Mouse (Mus musculus): Measurements from ENCODE around the gene 1700028J19Rik. TPM values are rescaled to one million over a fixed set of nuclear protein-coding genes. Genes with fewer than 3 reads are reported as not detected.

Gene 1700028J19Rik
- polyA plus RNA-seq (2016; fragmentation: Nextera tagmentation; extraction: Ambion mirVana): 1.3 and 1.4 TPM in 2 replicates

- Histone ChIP-seq H3K4me3 (peak within 1 kb of the TSS; percentile 92), H3K9me3 (no peaks in the 10 kb centered on the region), H3K4me1 (peaks cover 24% of the 10 kb centered on the region), H3K27me3 (ENCODE audit: poor library complexity, severe bottlenecking) (no peaks in the 10 kb centered on the region), H3K27ac (peak within 1 kb of the TSS; percentile 98), H3K36me3 (replicated peaks) (peaks cover 36% of the 10 kb centered on the region)
- peak; percentile 89 for DNase-seq (ENCODE audit: extremely low spot score, low spot score)
- under 1% methylated on average over 62 of the region's 62 CpGs for WGBS
Measured at GRCm38 (mm10) chr7:44246055-44246983, at the start of gene 1700028J19Rik, which contains the start of gene 2410002F23Rik. Gene 1700028J19Rik (minus strand): TSS chr7:44246695. Gene 2410002F23Rik (plus strand): TSS chr7:44246722.

- no peak overlapping the region for H3K27ac ChIP-seq
- no peaks in the 10 kb centered on the region for H3K27me3 ChIP-seq (ENCODE audit: poor library complexity, severe bottlenecking)
- no peaks in the 10 kb centered on the region for H3K36me3 ChIP-seq (replicated peaks)
- DNase-seq (ENCODE audit: extremely low spot score, low spot score): no peak
- no peak overlapping the region for H3K4me3 ChIP-seq
- WGBS: 49% methylated on average over 4 of the region's 4 CpGs
- H3K9me3 ChIP-seq: 0 out of 2 replicates have a peak, but pooled peaks cover 5% of the 10 kb centered on the region
- H3K4me1 ChIP-seq: no peaks in the 10 kb centered on the region
Measured at GRCm38 (mm10) chr7:44291418-44291817, 44.9 kb upstream of the 1700028J19Rik start.

GRCm38 (mm10) chr7:44290986-44291385 is 44.5 kb upstream of the 1700028J19Rik start:
- no peak for DNase-seq (ENCODE audit: extremely low spot score, low spot score)
- 0 out of 2 replicates have a peak, but pooled peaks cover 4% of the 10 kb centered on the region for H3K9me3 ChIP-seq
- no peaks in the 10 kb centered on the region for H3K27me3 ChIP-seq (ENCODE audit: poor library complexity, severe bottlenecking)
- no peak overlapping the region for H3K27ac ChIP-seq
- no peak overlapping the region for H3K4me3 ChIP-seq
- WGBS: 83% methylated on average over 4 of the region's 4 CpGs
- no peaks in the 10 kb centered on the region for H3K4me1 ChIP-seq
- H3K36me3 ChIP-seq (replicated peaks): no peaks in the 10 kb centered on the region

- DNase-seq (ENCODE audit: extremely low spot score, low spot score): no peak
- H3K36me3 ChIP-seq (replicated peaks): no peaks in the 10 kb centered on the region
- no peaks in the 10 kb centered on the region for H3K27me3 ChIP-seq (ENCODE audit: poor library complexity, severe bottlenecking)
- no peak overlapping the region for H3K27ac ChIP-seq
- H3K4me1 ChIP-seq: no peaks in the 10 kb centered on the region
- 0 out of 2 replicates have a peak, but pooled peaks cover 4% of the 10 kb centered on the region for H3K9me3 ChIP-seq
- H3K4me3 ChIP-seq: no peak overlapping the region
- 72% methylated on average over 7 of the region's 7 CpGs for whole genome bisulfite sequencing
Measured at GRCm38 (mm10) chr7:44287760-44288159, 41.3 kb upstream of the 1700028J19Rik start.

- H3K4me3 ChIP-seq: no peak overlapping the region
- DNase-seq (ENCODE audit: extremely low spot score, low spot score): no peak
- no peak overlapping the region for H3K27ac ChIP-seq
- H3K9me3 ChIP-seq: no peaks in the 10 kb centered on the region
- 83% methylated on average over 7 of the region's 7 CpGs for WGBS
- no peaks in the 10 kb centered on the region for H3K36me3 ChIP-seq (replicated peaks)
- no peaks in the 10 kb centered on the region for H3K27me3 ChIP-seq (ENCODE audit: poor library complexity, severe bottlenecking)
- no peaks in the 10 kb centered on the region for H3K4me1 ChIP-seq
Measured at GRCm38 (mm10) chr7:44281586-44281985, 35.1 kb upstream of the 1700028J19Rik start.

- Histone ChIP-seq H3K4me1 (no peaks in the 10 kb centered on the region), H3K36me3 (replicated peaks) (no peaks in the 10 kb centered on the region), H3K9me3 (no peaks in the 10 kb centered on the region; the same call in 1 of the 2 replicates), H3K27me3 (ENCODE audit: poor library complexity, severe bottlenecking) (no peaks in the 10 kb centered on the region), H3K4me3 (no peak overlapping the region), H3K27ac (no peak overlapping the region)
- WGBS: 75% methylated on average over 1 of the region's 1 CpGs
- DNase-seq (ENCODE audit: extremely low spot score, low spot score): no peak
Measured at GRCm38 (mm10) chr7:44280959-44281358, 34.5 kb upstream of the 1700028J19Rik start.

- Histone ChIP-seq H3K27me3 (ENCODE audit: poor library complexity, severe bottlenecking) (peaks cover 27% of the 10 kb centered on the region), H3K27ac (no peak overlapping the region), H3K4me3 (no peak overlapping the region), H3K4me1 (peaks cover 7% of the 10 kb centered on the region), H3K36me3 (replicated peaks) (no peaks in the 10 kb centered on the region), H3K9me3 (no peaks in the 10 kb centered on the region; the same call in 1 of the 2 replicates)
- no peak for DNase-seq (ENCODE audit: extremely low spot score, low spot score)
- 46% methylated on average over 2 of the region's 2 CpGs for WGBS
Measured at GRCm38 (mm10) chr7:44277250-44277622, 30.7 kb upstream of the 1700028J19Rik start.

GRCm38 (mm10) chr7:44276461-44277249 is 30.2 kb upstream of the 1700028J19Rik start:
- H3K27ac ChIP-seq: no peak overlapping the region
- no peak overlapping the region for H3K4me3 ChIP-seq
- H3K4me1 ChIP-seq: peaks cover 7% of the 10 kb centered on the region
- no peak for DNase-seq (ENCODE audit: extremely low spot score, low spot score)
- H3K27me3 ChIP-seq (ENCODE audit: poor library complexity, severe bottlenecking): peaks cover 27% of the 10 kb centered on the region
- H3K9me3 ChIP-seq: no peaks in the 10 kb centered on the region; the same call in 1 of the 2 replicates
- H3K36me3 ChIP-seq (replicated peaks): no peaks in the 10 kb centered on the region
- WGBS: 75% methylated on average over 10 of the region's 10 CpGs

- Histone ChIP-seq H3K9me3 (no peaks in the 10 kb centered on the region; the same call in 1 of the 2 replicates), H3K27ac (no peak overlapping the region), H3K27me3 (ENCODE audit: poor library complexity, severe bottlenecking) (peaks cover 27% of the 10 kb centered on the region), H3K36me3 (replicated peaks) (no peaks in the 10 kb centered on the region), H3K4me3 (no peak overlapping the region), H3K4me1 (peaks cover 7% of the 10 kb centered on the region)
- DNase-seq (ENCODE audit: extremely low spot score, low spot score): no peak
- 71% methylated on average over 3 of the region's 3 CpGs for WGBS
Measured at GRCm38 (mm10) chr7:44275546-44275945, 29.1 kb upstream of the 1700028J19Rik start.

GRCm38 (mm10) chr7:44274096-44274495 is 27.6 kb upstream of the 1700028J19Rik start:
- no peak for DNase-seq (ENCODE audit: extremely low spot score, low spot score)
- H3K9me3 ChIP-seq: no peaks in the 10 kb centered on the region; the same call in 1 of the 2 replicates
- peaks cover 27% of the 10 kb centered on the region for H3K27me3 ChIP-seq (ENCODE audit: poor library complexity, severe bottlenecking)
- H3K36me3 ChIP-seq (replicated peaks): no peaks in the 10 kb centered on the region
- no peak overlapping the region for H3K27ac ChIP-seq
- no peak overlapping the region for H3K4me3 ChIP-seq
- peaks cover 7% of the 10 kb centered on the region for H3K4me1 ChIP-seq
- WGBS: 46% methylated on average over 11 of the region's 11 CpGs

GRCm38 (mm10) chr7:44273446-44273845 is 27.0 kb upstream of the 1700028J19Rik start:
- H3K9me3 ChIP-seq: no peaks in the 10 kb centered on the region; the same call in 1 of the 2 replicates
- DNase-seq (ENCODE audit: extremely low spot score, low spot score): no peak
- peaks cover 7% of the 10 kb centered on the region for H3K4me1 ChIP-seq
- no peak overlapping the region for H3K27ac ChIP-seq
- H3K36me3 ChIP-seq (replicated peaks): no peaks in the 10 kb centered on the region
- peaks cover 27% of the 10 kb centered on the region for H3K27me3 ChIP-seq (ENCODE audit: poor library complexity, severe bottlenecking)
- no peak overlapping the region for H3K4me3 ChIP-seq
- WGBS: 72% methylated on average over 7 of the region's 7 CpGs

GRCm38 (mm10) chr7:44272546-44272945 is 26.1 kb upstream of the 1700028J19Rik start:
- H3K4me3 ChIP-seq: no peak overlapping the region
- peaks cover 7% of the 10 kb centered on the region for H3K4me1 ChIP-seq
- H3K36me3 ChIP-seq (replicated peaks): no peaks in the 10 kb centered on the region
- peaks cover 29% of the 10 kb centered on the region for H3K27me3 ChIP-seq (ENCODE audit: poor library complexity, severe bottlenecking)
- H3K27ac ChIP-seq: no peak overlapping the region
- no peaks in the 10 kb centered on the region; the same call in 1 of the 2 replicates for H3K9me3 ChIP-seq
- WGBS: 80% methylated on average over 7 of the region's 7 CpGs
- no peak for DNase-seq (ENCODE audit: extremely low spot score, low spot score)

Data from forebrain, embryonic 10.5 days (tissue).